ENCODE assay signal across 16 mouse cellular contexts in genomic region chr15:97896861-97897654, GRCm38 (mm10). TPM values are rescaled to one million over a fixed set of nuclear protein-coding genes. Genes with fewer than 3 reads are reported as not detected.
DNase-seq lines count a peak whose midpoint lies in the region; ATAC-seq and TF ChIP-seq lines count a peak whose summit lies in the region.
"Had no signal": no experiment of that assay in that cellular context is flagged by ENCODE, and none has a peak within 500 bp of the region (broad histone marks: within the 10 kb centered on the region; RNA-seq: fewer than 3 reads in every experiment).

No protein-coding gene starts in this region.

- peak; percentile 8 for DNase-seq in forebrain, embryonic 14.5 days (ENCODE audit: low spot score)
- DNase-seq in MEL (ENCODE audit: low read depth, low spot score): no peak
- DNase-seq in kidney, adult 18-20 months: peak; percentile 77
- peak; percentile 78 for DNase-seq in kidney, postnatal 14 days
- no peak for DNase-seq in urinary bladder, postnatal 4 days (ENCODE audit: low spot score in 2 of 2)
- no peak for DNase-seq in layer of hippocampus, postnatal 25 days (ENCODE audit: extremely low spot score in 1 of 2, low spot score in 1 of 2)
- DNase-seq: B cell, adult 2 months; embryo, embryonic 11 days; gastrocnemius, postnatal 14 days; layer of hippocampus, adult 9-11 months; right cerebral cortex, postnatal 4 days had no signal

- no peak for TF ChIP-seq POLR2A in MEL (IDR thresholded peaks at IDR 0.05; ENCODE audit: control insufficient read depth in 1 of 2, insufficient read depth in 1 of 2, low read depth in 1 of 2, low read length in 2 of 2, poor library complexity in 1 of 2)

- H3K4me3 ChIP-seq in forebrain, embryonic 14.5 days (ENCODE audit: low read depth, low read length): no peak overlapping the region
- no peak overlapping the region for H3K4me3 ChIP-seq in forebrain, embryonic 13.5 days
- no peak overlapping the region for H3K4me3 ChIP-seq in MEL (ENCODE audit: control insufficient read depth in 1 of 2, insufficient read depth in 1 of 2, low read depth in 2 of 2, low read length in 2 of 2)
- H3K4me3 ChIP-seq: lung, embryonic 15.5 days had no signal

- no peak for TF ChIP-seq EP300 in MEL (IDR thresholded peaks at IDR 0.05; ENCODE audit: low read depth in 1 of 2, low read length in 2 of 2)

- no peaks in the 10 kb centered on the region for H3K4me1 ChIP-seq in forebrain, embryonic 14.5 days (ENCODE audit: control insufficient read depth, insufficient read depth, low read length)
- 0 out of 2 replicates have a peak, but pooled peaks cover 8% of the 10 kb centered on the region for H3K4me1 ChIP-seq in forebrain, embryonic 13.5 days
- H3K4me1 ChIP-seq in MEL (ENCODE audit: control insufficient read depth in 1 of 2, insufficient read depth in 2 of 2, low read length in 2 of 2): peaks cover 3 to 4% of the 10 kb centered on the region in 2 experiments; a peak in 3 of 4 replicates

- no peak for ATAC-seq in forebrain, embryonic 14.5 days
- ATAC-seq in forebrain, embryonic 13.5 days: no peak
- ATAC-seq: hindbrain, postnatal 0 days had no signal

- H3K27me3 ChIP-seq in forebrain, embryonic 14.5 days (replicated peaks; ENCODE audit: control insufficient read depth, insufficient read depth, low read length): no peaks in the 10 kb centered on the region
- H3K27me3 ChIP-seq in forebrain, embryonic 13.5 days: no peaks in the 10 kb centered on the region
- no peaks in the 10 kb centered on the region; a peak in 1 of 4 replicates for H3K27me3 ChIP-seq in MEL (ENCODE audit: control insufficient read depth in 1 of 2, insufficient read depth in 2 of 2, low read length in 2 of 2)
- H3K27me3 ChIP-seq: lung, embryonic 15.5 days had no signal

- TF ChIP-seq CTCF in MEL (IDR thresholded peaks at IDR 0.05 in 2 of 3, conservative IDR thresholded peaks at IDR 0.05 in 1 of 3; ENCODE audit: control insufficient read depth in 1 of 3, insufficient read depth in 1 of 3, low read depth in 2 of 3, low read length in 3 of 3, poor library complexity in 1 of 3, severe bottlenecking in 1 of 3): no peak

- no peaks in the 10 kb centered on the region for H3K9me3 ChIP-seq in forebrain, embryonic 14.5 days (replicated peaks; ENCODE audit: control insufficient read depth, low read length)
- H3K9me3 ChIP-seq in forebrain, embryonic 13.5 days (replicated peaks): no peaks in the 10 kb centered on the region
- H3K9me3 ChIP-seq in MEL (replicated peaks; ENCODE audit: insufficient read depth, low read length): no peaks in the 10 kb centered on the region
- H3K9me3 ChIP-seq: lung, embryonic 15.5 days had no signal

- no peak for TF ChIP-seq RAD21 in MEL (IDR thresholded peaks at IDR 0.05; ENCODE audit: low read depth, low read length)

- WGBS in forebrain, embryonic 14.5 days: 81% methylated on average over 16 of the region's 16 CpGs
- 77% methylated on average over 16 of the region's 16 CpGs for WGBS in forebrain, embryonic 13.5 days

- no peak overlapping the region for H3K27ac ChIP-seq in forebrain, embryonic 14.5 days (ENCODE audit: low read depth, low read length)
- H3K27ac ChIP-seq in forebrain, embryonic 13.5 days: no peak overlapping the region
- no peak overlapping the region for H3K27ac ChIP-seq in MEL (ENCODE audit: control insufficient read depth, low read depth, low read length)
- H3K27ac ChIP-seq: hindbrain, postnatal 0 days; lung, embryonic 15.5 days had no signal

- no peak overlapping the region for H3K9ac ChIP-seq in forebrain, embryonic 14.5 days (ENCODE audit: low read length)
- H3K9ac ChIP-seq in forebrain, embryonic 13.5 days: no peak overlapping the region
- H3K9ac ChIP-seq in MEL (ENCODE audit: control insufficient read depth, low read depth, low read length, poor library complexity, severe bottlenecking): no peak overlapping the region
- H3K9ac ChIP-seq: lung, embryonic 15.5 days had no signal

- H3K4me2 ChIP-seq in forebrain, embryonic 14.5 days (ENCODE audit: low read length): no peak overlapping the region
- H3K4me2 ChIP-seq in forebrain, embryonic 13.5 days: no peak overlapping the region
- H3K4me2 ChIP-seq: liver, embryonic 11.5 days; lung, embryonic 15.5 days had no signal

- H3K79me2 ChIP-seq in MEL (ENCODE audit: control insufficient read depth, insufficient read depth, low read length, poor library complexity): no peaks in the 10 kb centered on the region

- H3K36me3 ChIP-seq in forebrain, embryonic 14.5 days (ENCODE audit: control insufficient read depth, insufficient read depth, low read length): no peaks in the 10 kb centered on the region
- no peaks in the 10 kb centered on the region for H3K36me3 ChIP-seq in forebrain, embryonic 13.5 days (ENCODE audit: poor library complexity, severe bottlenecking)
- peaks cover 0 to 7% of the 10 kb centered on the region in 2 experiments; a peak in 2 of 4 replicates for H3K36me3 ChIP-seq in MEL (ENCODE audit: control insufficient read depth in 1 of 2, insufficient read depth in 2 of 2, low read length in 2 of 2)
- H3K36me3 ChIP-seq: lung, embryonic 15.5 days had no signal

TF ChIP-seq in MEL, 35 proteins besides CTCF, POLR2A, EP300 and RAD21:
- 0 out of 2 replicates have a peak, but pooled peaks have one; percentile 31 for TF ChIP-seq POLR2AphosphoS2 (IDR thresholded peaks at IDR 0.05; ENCODE audit: low read length)
- TF ChIP-seq ZNF384 (IDR thresholded peaks at IDR 0.05; ENCODE audit: low read depth, low read length): no peak

RNA-seq across cellular contexts. Expression of gene Vdr, which starts 13.4 kb away (rescaled TPM):
- 0.20 TPM in 1 of 2 replicates, not detected in the other for polyA plus RNA-seq in forebrain, embryonic 14.5 days (2014; fragmentation: Nextera tagmentation; extraction: Ambion mirVana)
- polyA plus RNA-seq in forebrain, embryonic 13.5 days (2015; fragmentation: Nextera tagmentation; extraction: Ambion mirVana): 0.05 TPM in 1 of 2 replicates, not detected in the other
- total RNA-seq in MEL (2012; rRNA removed): 0.54 and 0.69 TPM in 2 replicates
- 1 to 10 TPM in 1 of 2 experiments, not detected in 1; 1.9 TPM for polyA plus RNA-seq in MEL (2012; ENCODE audit: insufficient read depth in 1 of 2, insufficient read length in 2 of 2, low read depth in 1 of 2, low replicate concordance in 2 of 2, missing spikeins in 1 of 2)
- under 1 TPM in 1 of 2 experiments, not detected in 1; 0.07 TPM for total RNA-seq in layer of hippocampus, postnatal 25 days (2021)
- total RNA-seq: monocyte, adult 5-6 weeks had no signal

RNA-seq across cellular contexts. Expression of gene Hdac7, which starts 52.8 kb away (rescaled TPM):
- 19.5 and 20.0 TPM in 2 replicates for polyA plus RNA-seq in forebrain, embryonic 14.5 days (2014; fragmentation: Nextera tagmentation; extraction: Ambion mirVana)
- 20.3 and 23.3 TPM in 2 replicates for polyA plus RNA-seq in forebrain, embryonic 13.5 days (2015; fragmentation: Nextera tagmentation; extraction: Ambion mirVana)
- 100 and 102 TPM in 2 replicates for total RNA-seq in MEL (2012; rRNA removed)
- 100 to 1,000 TPM in 1 of 2 experiments, not detected in 1; 389 TPM for polyA plus RNA-seq in MEL (2012; ENCODE audit: insufficient read depth in 1 of 2, insufficient read length in 2 of 2, low read depth in 1 of 2, low replicate concordance in 2 of 2, missing spikeins in 1 of 2)
- 10 to 100 TPM; 15.6 to 30.1 TPM for total RNA-seq in layer of hippocampus, postnatal 25 days (2021)

Comparison
In these comparisons a context has a peak if more than half of its experiments do, and no peak if none do; other contexts are left out.
1. DNase-seq: peak in forebrain, embryonic 14.5 days (single experiment), kidney, adult 18-20 months (single experiment) and kidney, postnatal 14 days (single experiment); none in MEL (single experiment), urinary bladder, postnatal 4 days (0 of 2) and layer of hippocampus, postnatal 25 days (0 of 2).